Mouse (Mus musculus) cerebral cortex, adult 2 months (tissue): ENCODE data around the gene Mterf1b.

Experiments used
- WGBS: fragments of 180-500 bp; shearing (Covaris S2); methylation state at CpG from one replicate; pipeline ENCODE4 v1.1.7; 2018; 5-methylcytosine and 5-hydroxymethylcytosine counted together

Gene Mterf1b

GRCm38 (mm10) chr5:4191671-4192480, at the start of gene Mterf1b:
TSS of gene Mterf1b (plus strand) at chr5:4192367.
- WGBS, result 54% methylated on average over 12 of the region's 37 CpGs

- WGBS, result 77% methylated on average over 5 of the region's 5 CpGs
Observed at GRCm38 (mm10) chr5:4159418-4160071, 32.6 kb upstream of the Mterf1b start.

DNA sequence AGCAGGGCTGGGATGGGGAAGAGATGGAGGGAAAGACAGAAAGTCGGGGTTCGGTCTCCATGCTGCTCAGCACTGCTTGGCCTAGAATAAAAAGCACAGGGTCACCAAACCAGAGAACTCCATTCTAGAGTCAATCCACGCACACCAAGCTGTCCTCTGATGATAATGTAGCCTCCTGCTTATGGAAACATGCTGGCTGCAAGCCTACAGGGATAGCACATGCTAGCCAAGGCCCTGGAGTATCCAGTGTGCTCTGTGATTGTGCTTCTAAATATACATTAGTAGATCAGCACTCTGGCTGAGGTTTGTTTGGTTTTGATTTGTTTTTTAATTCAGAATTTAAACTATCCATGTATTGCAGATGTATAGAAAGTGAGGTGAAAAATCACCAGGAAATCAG, 30.6 kb upstream of the Mterf1b start:
- 80% methylated on average over 3 of the region's 3 CpGs for WGBS

GRCm38 (mm10) chr5:4162461-4162860, 29.7 kb upstream of the Mterf1b start:
- 65% methylated on average over 7 of the region's 7 CpGs for WGBS

GRCm38 (mm10) chr5:4167813-4168529, 24.2 kb upstream of the Mterf1b start:
- 69% methylated on average over 6 of the region's 6 CpGs for WGBS

DNA sequence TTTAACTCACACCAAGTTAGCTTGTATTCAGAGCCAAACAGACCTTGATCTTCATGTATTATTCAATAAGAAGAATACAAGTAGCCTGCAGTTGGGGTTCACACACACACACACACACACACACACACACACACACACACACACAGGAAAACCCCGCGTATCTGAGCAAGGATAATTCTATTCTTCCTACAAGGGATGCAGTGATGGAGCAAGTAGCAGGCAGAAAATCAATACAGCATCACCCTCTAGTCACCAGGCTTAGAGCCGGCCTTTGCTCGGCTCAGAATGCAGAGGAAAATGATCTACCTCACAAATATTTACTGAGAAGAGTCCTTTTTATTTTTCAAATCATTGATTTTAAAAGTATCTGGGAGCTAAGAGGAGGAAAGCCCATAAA, 23.6 kb upstream of the Mterf1b start:
- WGBS, result 81% methylated on average over 4 of the region's 4 CpGs

DNA sequence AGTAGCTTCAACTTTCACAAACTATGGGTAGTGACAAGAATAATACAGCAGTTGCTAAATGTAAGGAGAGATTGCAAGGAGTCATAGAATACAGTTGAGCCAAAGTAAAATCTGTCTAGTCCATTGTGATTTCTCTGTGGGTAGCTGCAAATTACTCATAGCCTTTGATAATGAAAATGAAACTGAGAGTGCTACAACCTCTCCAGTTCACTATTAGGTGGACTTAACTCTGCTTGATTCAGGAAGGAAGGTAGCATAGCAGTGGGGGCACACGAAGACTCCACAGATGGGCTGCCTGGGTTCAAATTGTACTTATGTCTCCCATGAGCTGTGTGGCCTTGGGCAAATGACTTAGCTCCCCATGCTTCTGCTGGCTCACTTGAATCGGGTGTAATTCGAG, 15.7 kb upstream of the Mterf1b start:
- WGBS, result 85% methylated on average over 3 of the region's 3 CpGs

DNA sequence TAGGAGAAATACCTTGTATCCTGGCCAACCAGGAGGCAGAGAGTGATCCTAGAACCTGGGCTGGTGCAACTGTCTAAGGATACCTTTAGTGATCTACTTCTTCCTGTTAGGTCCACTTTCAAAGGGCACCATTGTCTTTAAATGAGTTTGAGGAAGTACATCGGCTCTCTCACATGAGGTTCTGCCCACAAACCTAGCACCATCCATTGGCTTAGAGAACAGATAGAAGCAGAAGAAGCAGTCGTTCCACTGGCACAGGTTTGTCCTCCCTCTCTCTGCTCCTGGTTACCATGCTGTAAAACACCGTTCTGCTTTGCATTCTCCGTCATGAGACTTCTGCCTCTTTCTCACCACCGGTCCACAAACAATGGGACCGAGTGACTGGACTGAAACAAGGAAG, 12.8 kb upstream of the Mterf1b start:
- 80% methylated on average over 6 of the region's 6 CpGs for WGBS

DNA sequence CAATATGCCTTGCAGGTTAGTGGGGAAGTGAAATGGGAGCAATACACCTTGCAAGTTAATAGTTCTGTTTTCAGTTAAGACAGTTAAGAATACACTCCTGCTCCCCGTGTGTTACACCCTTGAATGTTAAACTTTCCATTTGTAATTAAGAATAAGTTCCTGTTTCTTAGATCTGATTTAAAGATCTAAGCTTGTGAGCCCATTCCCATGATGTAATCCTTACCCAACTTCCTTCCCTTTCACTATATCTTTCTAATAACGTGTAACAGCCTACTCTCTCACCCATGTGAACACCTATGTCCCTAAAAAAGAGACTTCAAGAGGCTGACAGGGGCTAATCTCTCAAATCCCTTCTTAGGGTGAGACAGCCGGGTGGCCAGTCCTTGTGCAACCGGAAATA, 5.4 kb upstream of the Mterf1b start:
- WGBS, result 67% methylated on average over 4 of the region's 4 CpGs

DNA sequence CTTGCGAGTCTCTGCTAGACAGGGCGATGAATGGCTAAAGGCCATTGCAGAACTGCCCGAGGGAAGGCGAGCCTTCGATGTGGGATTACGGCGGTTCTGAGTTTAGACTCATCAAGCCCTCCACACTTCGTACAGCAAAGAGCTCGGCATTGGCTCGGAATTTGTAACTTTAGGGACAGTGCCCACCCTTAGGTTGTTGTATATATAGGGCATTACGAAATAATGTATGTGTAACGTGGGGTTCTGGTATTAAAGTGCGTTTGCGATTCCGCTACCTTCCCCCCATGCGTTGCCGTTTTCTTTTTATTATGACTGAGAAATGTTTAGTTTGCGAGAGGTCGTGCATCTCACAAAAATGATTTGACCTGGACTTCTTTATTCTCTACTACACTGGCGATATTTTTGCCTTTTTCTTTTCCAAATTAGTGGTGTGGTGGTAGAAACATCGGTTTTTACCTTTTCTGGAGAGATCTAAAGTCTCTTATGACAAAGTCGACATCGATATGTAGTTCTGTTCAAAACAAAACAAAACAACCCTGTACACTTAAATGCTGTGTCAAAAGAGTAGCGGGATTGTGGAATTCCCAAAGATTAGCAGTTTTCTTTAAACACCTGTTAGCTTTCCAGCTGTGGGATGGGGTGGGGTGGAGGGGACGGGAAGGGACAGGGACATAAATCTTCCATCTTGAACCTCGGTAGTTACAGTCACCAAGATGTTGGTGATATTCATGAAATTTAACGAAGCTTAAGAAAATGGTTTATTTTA, 497 bp downstream of the Mterf1b start:
- 3% methylated on average over 15 of the region's 27 CpGs for WGBS

DNA sequence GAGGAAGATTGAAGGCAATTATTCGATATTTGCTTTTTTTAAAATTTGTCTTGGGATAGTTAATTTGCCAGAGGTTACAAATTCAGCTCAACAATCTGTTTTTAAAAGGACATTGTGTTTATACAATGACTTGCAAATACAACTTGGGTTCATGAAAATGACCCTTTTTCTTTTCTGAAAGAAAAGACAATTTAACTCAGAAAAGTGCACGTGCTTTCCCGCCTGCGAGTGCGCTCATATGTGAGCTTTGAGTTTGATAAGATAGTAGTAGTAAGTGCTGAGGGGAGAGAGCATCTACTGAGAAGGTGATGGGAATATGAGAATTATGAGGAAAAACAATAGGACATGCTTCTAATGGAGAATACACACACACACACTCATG, 1.1 kb downstream of the Mterf1b start:
- WGBS, result 76% methylated on average over 5 of the region's 5 CpGs

GRCm38 (mm10) chr5:4194166-4194565, 2.0 kb downstream of the Mterf1b start:
- WGBS, result 58% methylated on average over 1 of the region's 1 CpGs

DNA sequence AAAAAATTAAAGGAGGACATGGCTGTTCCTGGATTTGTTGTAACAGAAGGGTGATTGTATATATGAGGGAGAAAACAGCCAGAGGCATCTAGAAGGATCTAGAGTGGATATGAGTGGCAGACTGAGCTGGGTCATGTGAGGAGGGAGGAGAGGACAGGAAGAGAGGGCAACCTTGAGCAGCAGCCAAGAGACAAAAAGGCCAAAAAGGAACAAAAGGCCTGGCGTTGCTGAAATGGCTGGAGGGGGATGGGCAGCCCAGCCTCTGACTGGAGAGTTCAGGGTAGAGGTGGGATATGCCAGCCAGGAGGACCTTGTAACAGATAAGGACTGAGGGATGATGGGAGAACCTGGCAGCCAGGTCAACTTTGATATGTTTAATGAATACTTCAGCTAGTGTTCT, 2.9 kb downstream of the Mterf1b start:
- WGBS, result 23% methylated on average over 1 of the region's 1 CpGs

GRCm38 (mm10) chr5:4202276-4202810, 10.2 kb downstream of the Mterf1b start:
- WGBS, result 95% methylated on average over 19 of the region's 19 CpGs

DNA sequence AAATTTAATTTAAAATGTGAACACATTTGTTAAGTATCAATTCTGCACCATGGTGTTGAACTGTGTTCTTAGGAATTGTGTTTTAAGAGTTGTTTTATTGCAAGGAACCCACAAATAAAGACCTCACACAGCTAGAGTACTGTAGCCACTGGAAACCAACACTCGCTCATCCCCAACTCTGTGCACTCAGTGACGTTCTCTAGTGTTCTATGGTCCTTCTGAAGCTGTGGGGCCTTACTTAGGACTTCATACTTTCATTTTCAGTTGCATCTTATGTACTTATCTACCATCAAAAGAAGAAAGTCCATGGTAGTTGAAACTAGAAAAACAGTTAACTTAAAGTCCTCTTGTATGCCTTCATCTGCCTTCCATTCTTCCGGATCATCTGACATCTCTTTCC, 17.9 kb downstream of the Mterf1b start:
- WGBS, result 86% methylated on average over 3 of the region's 3 CpGs

GRCm38 (mm10) chr5:4221309-4221708, 29.1 kb downstream of the Mterf1b start:
- WGBS, result 45% methylated on average over 3 of the region's 3 CpGs

- WGBS, result 48% methylated on average over 6 of the region's 6 CpGs
Observed at GRCm38 (mm10) chr5:4221981-4222623, 29.9 kb downstream of the Mterf1b start.

DNA sequence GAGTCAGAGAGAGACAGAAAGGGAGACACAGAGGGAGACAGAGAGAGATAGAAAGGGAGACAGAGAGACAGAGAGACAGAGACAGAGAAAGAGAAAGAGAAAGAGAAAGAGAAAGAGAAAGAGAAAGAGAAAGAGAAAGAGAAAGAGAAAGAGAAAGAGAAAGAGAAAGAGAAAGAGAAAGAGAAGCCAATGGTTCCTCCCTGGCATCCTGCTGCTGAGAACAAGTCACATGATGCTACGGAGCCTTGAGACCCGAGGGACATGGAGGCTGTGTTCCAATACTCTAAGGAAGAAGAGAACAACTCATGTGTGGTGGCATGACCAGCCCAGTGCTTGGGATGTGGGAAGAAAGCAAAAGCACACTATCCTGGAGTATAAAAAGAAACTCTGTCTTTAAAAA, 40.0 kb downstream of the Mterf1b start:
- 64% methylated on average over 2 of the region's 2 CpGs for WGBS

DNA sequence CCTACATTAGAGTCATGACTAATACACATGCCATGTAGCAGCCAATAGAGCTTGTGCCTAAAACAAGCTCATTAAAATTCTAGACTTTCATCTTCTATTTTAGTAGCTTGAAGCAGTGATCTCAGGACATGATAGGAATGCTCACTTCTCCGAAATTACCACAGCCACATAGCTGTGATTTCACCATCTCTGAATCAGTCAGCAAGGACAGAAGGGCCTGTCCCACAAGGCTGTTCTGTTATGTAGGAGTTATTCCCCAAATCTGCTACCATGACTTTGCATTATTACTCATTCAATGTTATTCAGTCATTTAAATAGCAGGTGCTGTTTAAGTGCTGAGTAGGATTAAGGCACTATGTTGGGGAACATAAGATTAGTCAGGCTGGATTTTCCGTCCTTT, 42.3 kb downstream of the Mterf1b start:
- 47% methylated on average over 2 of the region's 2 CpGs for WGBS

DNA sequence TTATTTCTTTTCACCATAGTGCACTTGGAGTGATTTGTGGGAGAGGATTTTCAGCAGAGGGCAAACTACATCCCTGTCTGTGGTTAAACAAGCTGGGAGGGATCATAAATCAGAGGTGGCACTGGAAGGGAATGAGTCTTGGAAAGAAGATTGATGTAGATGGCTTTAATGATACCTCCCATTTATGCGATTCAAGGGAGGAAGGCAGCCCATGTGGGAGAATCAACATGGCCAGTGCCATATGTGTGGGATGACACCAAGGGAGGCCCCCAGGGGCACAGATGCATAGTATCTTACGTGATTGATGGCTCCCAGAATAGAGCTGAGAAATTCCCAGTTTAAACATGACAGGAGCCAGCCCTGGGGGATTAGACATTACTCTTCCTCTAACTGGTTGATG, 48.0 kb downstream of the Mterf1b start:
- WGBS, result 89% methylated on average over 2 of the region's 2 CpGs

- WGBS, result 78% methylated on average over 3 of the region's 3 CpGs
Observed at GRCm38 (mm10) chr5:4245004-4245403, 52.8 kb downstream of the Mterf1b start.
